Mouse (Mus musculus): Measurements from ENCODE around the gene Peli3. TPM values are rescaled to one million over a fixed set of nuclear protein-coding genes. Genes with fewer than 3 reads are reported as not detected.

Peli3 gene
- polyA plus RNA-seq (2014; fragmentation: Nextera tagmentation; extraction: Ambion mirVana), result 10.7 and 12.2 TPM in 2 replicates

DNA sequence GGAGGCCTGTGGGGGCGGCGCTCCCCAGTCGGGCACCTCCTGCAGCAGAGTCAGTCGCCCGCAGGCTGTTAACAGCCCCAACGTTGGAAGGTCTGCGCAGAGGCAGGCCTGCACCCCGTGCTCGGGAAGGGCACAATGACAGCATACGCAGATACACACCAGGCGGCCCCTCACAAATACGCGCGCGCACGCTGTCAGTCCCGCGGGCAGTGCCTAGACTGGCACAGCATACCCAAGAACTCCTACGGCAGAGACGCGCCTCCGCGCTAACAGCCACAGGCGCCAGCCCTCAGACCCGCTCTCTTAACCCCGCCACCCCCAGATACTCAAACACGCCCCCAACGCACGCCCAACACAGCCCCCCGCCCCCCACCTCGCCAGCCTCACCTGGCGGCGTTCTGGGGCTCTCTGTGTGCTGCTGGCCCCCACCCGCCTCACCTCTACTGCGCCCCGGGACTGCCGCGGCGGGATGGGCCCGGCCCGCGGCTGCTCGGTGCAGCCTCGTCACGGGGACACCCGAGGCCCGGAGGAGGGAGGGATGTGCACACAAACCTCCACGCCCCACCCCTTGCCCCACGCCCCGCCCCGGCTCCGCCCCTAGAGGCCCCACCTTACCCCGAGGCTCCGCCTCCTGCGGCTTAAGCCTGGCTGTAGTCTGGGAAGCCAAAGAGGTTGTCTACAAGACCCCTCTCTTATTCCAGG, at the start of gene Peli3:
Gene Peli3 (minus strand): TSS at position 577 of the 702 bp plus-strand sequence.
- peak within 1 kb of the TSS; percentile 76 for H3K9ac ChIP-seq (replicated peaks; ENCODE audit: low read length)
- H3K4me2 ChIP-seq (ENCODE audit: low read length), result peak within 1 kb of the TSS; percentile 81
- H3K4me3 ChIP-seq (replicated peaks; ENCODE audit: low read depth, low read length), result peak within 1 kb of the TSS; percentile 68
- 0 out of 2 replicates have a peak, but pooled peaks cover 1% of the 10 kb centered on the region for H3K36me3 ChIP-seq (ENCODE audit: control insufficient read depth, insufficient read depth, low read length)
- H3K9me3 ChIP-seq (ENCODE audit: control insufficient read depth, low read length), result no peaks in the 10 kb centered on the region
- ATAC-seq (ENCODE audit: low FRiP score, low TSS enrichment) (peak; percentile 94), DNase-seq (peak; percentile 92)
- WGBS, result under 1% methylated on average over 54 of the region's 55 CpGs
- H3K27ac ChIP-seq (replicated peaks; ENCODE audit: low read depth, low read length), result peak within 1 kb of the TSS; percentile 77
- peaks cover 10% of the 10 kb centered on the region for H3K4me1 ChIP-seq (ENCODE audit: control insufficient read depth, insufficient read depth, low read length)
- H3K27me3 ChIP-seq (ENCODE audit: control insufficient read depth, insufficient read depth, low read length), result 0 out of 2 replicates have a peak, but pooled peaks cover 6% of the 10 kb centered on the region

DNA sequence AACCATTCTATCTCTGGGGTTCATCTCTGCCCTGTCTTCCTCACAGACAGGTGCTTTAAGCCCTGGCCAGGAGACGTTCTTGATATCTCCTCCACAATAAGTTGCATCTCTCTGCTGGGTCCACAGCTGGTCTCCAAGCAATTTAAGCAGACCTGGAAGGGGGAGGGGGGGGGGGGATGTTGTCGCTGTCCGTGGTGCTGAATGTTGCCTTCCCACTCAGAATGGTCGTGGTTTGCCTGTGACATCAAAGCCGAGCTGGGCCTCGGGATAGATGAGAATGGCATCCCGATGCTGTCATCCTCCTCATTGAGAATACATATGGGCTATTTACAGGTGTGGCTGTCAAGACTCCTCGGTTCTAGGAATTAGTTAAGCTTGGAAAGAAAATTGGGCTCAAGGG, 49.4 kb upstream of the Peli3 start:
- Histone ChIP-seq H3K4me2 (ENCODE audit: low read length) (no peak overlapping the region), H3K36me3 (ENCODE audit: control insufficient read depth, insufficient read depth, low read length) (no peaks in the 10 kb centered on the region), H3K9me3 (ENCODE audit: control insufficient read depth, low read length) (no peaks in the 10 kb centered on the region), H3K9ac (replicated peaks; ENCODE audit: low read length) (no peak overlapping the region), H3K4me1 (ENCODE audit: control insufficient read depth, insufficient read depth, low read length) (peaks cover 34% of the 10 kb centered on the region), H3K4me3 (replicated peaks; ENCODE audit: low read depth, low read length) (no peak overlapping the region), H3K27ac (replicated peaks; ENCODE audit: low read depth, low read length) (no peak overlapping the region), H3K27me3 (ENCODE audit: control insufficient read depth, insufficient read depth, low read length) (peaks cover 35% of the 10 kb centered on the region)
- DNase-seq, result no peak
- WGBS, result 19% methylated on average over 8 of the region's 8 CpGs
- ATAC-seq (ENCODE audit: low FRiP score, low TSS enrichment), result no peak

DNA sequence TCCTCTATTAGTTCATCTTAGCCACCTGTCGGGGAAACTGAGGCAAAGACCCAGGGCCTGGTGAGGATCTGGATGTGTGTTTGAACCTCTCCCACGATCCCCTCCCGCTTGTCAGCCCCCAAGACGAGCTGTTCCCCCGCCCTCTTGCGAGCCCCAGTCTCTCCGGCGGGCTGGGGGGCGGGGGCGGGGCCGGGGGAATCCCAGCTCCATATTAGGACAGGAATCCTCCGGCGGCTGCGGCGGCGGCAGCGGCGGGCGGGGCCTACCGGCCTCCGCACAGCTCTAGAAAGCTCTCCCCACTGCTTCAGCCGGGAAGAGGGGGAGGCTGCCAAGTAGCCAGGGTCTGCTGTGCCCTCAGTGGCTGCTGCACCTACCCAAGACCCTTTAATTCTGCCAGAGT, 47.8 kb upstream of the Peli3 start:
- peak overlapping the region; percentile 45; the same call in 1 of the 2 replicates for H3K9ac ChIP-seq (replicated peaks; ENCODE audit: low read length)
- DNase-seq, result peak; percentile 64
- ATAC-seq (ENCODE audit: low FRiP score, low TSS enrichment), result 0 out of 2 replicates have a peak, but pooled peaks have one; percentile 24
- peaks cover 34% of the 10 kb centered on the region for H3K4me1 ChIP-seq (ENCODE audit: control insufficient read depth, insufficient read depth, low read length)
- no peaks in the 10 kb centered on the region for H3K36me3 ChIP-seq (ENCODE audit: control insufficient read depth, insufficient read depth, low read length)
- no peaks in the 10 kb centered on the region for H3K9me3 ChIP-seq (ENCODE audit: control insufficient read depth, low read length)
- peak overlapping the region; percentile 66 for H3K4me2 ChIP-seq (ENCODE audit: low read length)
- under 1% methylated on average over 18 of the region's 22 CpGs for WGBS
- peaks cover 48% of the 10 kb centered on the region for H3K27me3 ChIP-seq (ENCODE audit: control insufficient read depth, insufficient read depth, low read length)
- H3K4me3 ChIP-seq (replicated peaks; ENCODE audit: low read depth, low read length), result peak overlapping the region; percentile 41
- peak overlapping the region; percentile 66; the same call in 1 of the 2 replicates for H3K27ac ChIP-seq (replicated peaks; ENCODE audit: low read depth, low read length)

DNA sequence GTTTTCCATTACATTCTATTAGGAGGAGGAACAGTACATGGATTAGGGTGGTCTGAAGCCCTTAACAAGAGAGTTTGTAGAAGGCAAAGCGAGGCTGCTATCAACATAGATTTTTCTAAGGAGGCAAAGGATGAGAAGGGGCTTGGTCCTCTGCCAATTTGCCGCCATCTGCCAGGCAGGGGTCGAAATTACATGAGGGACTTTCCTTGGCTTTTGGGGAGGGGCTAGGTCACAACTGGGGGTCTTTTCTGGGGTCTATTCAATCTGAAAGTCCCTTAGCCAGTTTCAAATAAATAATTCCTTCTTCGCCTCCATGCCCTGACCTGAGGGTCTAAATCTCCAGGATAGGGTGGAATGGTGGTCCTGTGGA, 47.3 kb upstream of the Peli3 start, which contains the start of gene Npas4:
Gene Npas4 (minus strand): TSS at position 61 of the 370 bp plus-strand sequence.
- no peak for DNase-seq
- H3K9ac ChIP-seq (replicated peaks; ENCODE audit: low read length), result peak within 1 kb of the TSS; percentile 65
- no peaks in the 10 kb centered on the region for H3K9me3 ChIP-seq (ENCODE audit: control insufficient read depth, low read length)
- peak; percentile 20; the same call in 1 of the 2 replicates for ATAC-seq (ENCODE audit: low FRiP score, low TSS enrichment)
- peak within 1 kb of the TSS; percentile 41 for H3K4me3 ChIP-seq (replicated peaks; ENCODE audit: low read depth, low read length)
- H3K4me2 ChIP-seq (ENCODE audit: low read length), result peak within 1 kb of the TSS; percentile 66
- no peaks in the 10 kb centered on the region for H3K36me3 ChIP-seq (ENCODE audit: control insufficient read depth, insufficient read depth, low read length)
- H3K27ac ChIP-seq (replicated peaks; ENCODE audit: low read depth, low read length), result peak within 1 kb of the TSS; percentile 66
- peaks cover 34% of the 10 kb centered on the region for H3K4me1 ChIP-seq (ENCODE audit: control insufficient read depth, insufficient read depth, low read length)
- WGBS, result 14% methylated on average over 4 of the region's 4 CpGs
- peaks cover 53% of the 10 kb centered on the region for H3K27me3 ChIP-seq (ENCODE audit: control insufficient read depth, insufficient read depth, low read length)

- H3K27me3 ChIP-seq (ENCODE audit: control insufficient read depth, insufficient read depth, low read length), result peaks cover 59% of the 10 kb centered on the region
- WGBS, result 14% methylated on average over 44 of the region's 47 CpGs
These were observed 46.7 kb upstream of the Peli3 start for GRCm38 (mm10) chr19:4989434-4990255.

GRCm38 (mm10) chr19:4989013-4989412, 46.1 kb upstream of the Peli3 start:
- ATAC-seq (ENCODE audit: low FRiP score, low TSS enrichment), result no peak
- Histone ChIP-seq H3K27me3 (ENCODE audit: control insufficient read depth, insufficient read depth, low read length) (peaks cover 65% of the 10 kb centered on the region), H3K4me1 (ENCODE audit: control insufficient read depth, insufficient read depth, low read length) (peaks cover 26% of the 10 kb centered on the region), H3K36me3 (ENCODE audit: control insufficient read depth, insufficient read depth, low read length) (no peaks in the 10 kb centered on the region), H3K27ac (replicated peaks; ENCODE audit: low read depth, low read length) (no peak overlapping the region; the same call in 1 of the 2 replicates), H3K9me3 (ENCODE audit: control insufficient read depth, low read length) (no peaks in the 10 kb centered on the region), H3K4me3 (replicated peaks; ENCODE audit: low read depth, low read length) (peak overlapping the region; percentile 41), H3K9ac (replicated peaks; ENCODE audit: low read length) (peak overlapping the region; percentile 65), H3K4me2 (ENCODE audit: low read length) (peak overlapping the region; percentile 66)
- DNase-seq, result peak; percentile 83
- 4% methylated on average over 13 of the region's 13 CpGs for WGBS

More at GRCm38 (mm10) chr19:4989434-4990255, 46.7 kb upstream of the Peli3 start:
- H3K4me3 ChIP-seq (replicated peaks; ENCODE audit: low read depth, low read length), result peak overlapping the region; percentile 41
- DNase-seq, result peak; percentile 89
- H3K9ac ChIP-seq (replicated peaks; ENCODE audit: low read length), result peak overlapping the region; percentile 65
- peak overlapping the region; percentile 66 for H3K27ac ChIP-seq (replicated peaks; ENCODE audit: low read depth, low read length)
- peak; percentile 77 for ATAC-seq (ENCODE audit: low FRiP score, low TSS enrichment)
- H3K36me3 ChIP-seq (ENCODE audit: control insufficient read depth, insufficient read depth, low read length), result no peaks in the 10 kb centered on the region
- H3K4me1 ChIP-seq (ENCODE audit: control insufficient read depth, insufficient read depth, low read length), result peaks cover 31% of the 10 kb centered on the region
- no peaks in the 10 kb centered on the region for H3K9me3 ChIP-seq (ENCODE audit: control insufficient read depth, low read length)
- H3K4me2 ChIP-seq (ENCODE audit: low read length), result peak overlapping the region; percentile 66

DNA sequence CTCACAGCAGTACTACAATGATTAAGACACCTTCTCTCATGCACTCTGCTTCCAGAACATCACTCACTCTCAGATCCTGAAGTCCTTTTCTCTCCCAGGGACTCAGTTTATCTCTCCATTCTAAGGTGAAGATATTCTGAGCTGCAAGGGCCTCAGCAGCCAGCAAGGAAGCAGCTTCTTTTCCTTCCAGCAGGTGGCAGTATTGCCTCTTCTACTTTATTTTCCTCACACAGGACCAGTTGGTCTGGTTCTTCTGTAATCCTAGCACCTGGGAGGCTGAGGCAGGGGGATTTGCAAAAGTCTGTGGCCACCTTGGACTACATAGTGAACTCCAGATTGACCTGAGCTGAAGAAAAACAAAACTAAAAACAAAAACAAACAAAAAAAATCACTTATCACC, 38.8 kb upstream of the Peli3 start:
- H3K27me3 ChIP-seq (ENCODE audit: control insufficient read depth, insufficient read depth, low read length), result peaks cover 35% of the 10 kb centered on the region
- ATAC-seq (ENCODE audit: low FRiP score, low TSS enrichment), result no peak
- no peak overlapping the region for H3K9ac ChIP-seq (replicated peaks; ENCODE audit: low read length)
- no peak overlapping the region for H3K4me3 ChIP-seq (replicated peaks; ENCODE audit: low read depth, low read length)
- H3K9me3 ChIP-seq (ENCODE audit: control insufficient read depth, low read length), result no peaks in the 10 kb centered on the region
- peak; percentile 90 for DNase-seq
- H3K27ac ChIP-seq (replicated peaks; ENCODE audit: low read depth, low read length), result no peak overlapping the region
- no peaks in the 10 kb centered on the region for H3K4me1 ChIP-seq (ENCODE audit: control insufficient read depth, insufficient read depth, low read length)
- H3K36me3 ChIP-seq (ENCODE audit: control insufficient read depth, insufficient read depth, low read length), result no peaks in the 10 kb centered on the region
- H3K4me2 ChIP-seq (ENCODE audit: low read length), result no peak overlapping the region

- Histone ChIP-seq H3K4me1 (ENCODE audit: control insufficient read depth, insufficient read depth, low read length) (no peaks in the 10 kb centered on the region), H3K9me3 (ENCODE audit: control insufficient read depth, low read length) (no peaks in the 10 kb centered on the region), H3K27me3 (ENCODE audit: control insufficient read depth, insufficient read depth, low read length) (no peaks in the 10 kb centered on the region), H3K36me3 (ENCODE audit: control insufficient read depth, insufficient read depth, low read length) (peaks cover 28% of the 10 kb centered on the region), H3K4me3 (replicated peaks; ENCODE audit: low read depth, low read length) (no peak overlapping the region), H3K9ac (replicated peaks; ENCODE audit: low read length) (no peak overlapping the region), H3K27ac (replicated peaks; ENCODE audit: low read depth, low read length) (no peak overlapping the region), H3K4me2 (ENCODE audit: low read length) (no peak overlapping the region)
- 83% methylated on average over 2 of the region's 2 CpGs for WGBS
- DNase-seq, result peak; percentile 29
- no peak for ATAC-seq (ENCODE audit: low FRiP score, low TSS enrichment)
These were observed 25.3 kb upstream of the Peli3 start for GRCm38 (mm10) chr19:4968236-4968635.

All from midbrain, embryonic 14.5 days (tissue).